ENCODE assay signal across 7 mouse cellular contexts in genomic region chr10:12911981-12912530, GRCm38 (mm10). TPM values are rescaled to one million over a fixed set of nuclear protein-coding genes. Genes with fewer than 3 reads are reported as not detected.
A peak's percentile ranks its signal among the peaks of the same experiment; 100 is the strongest.
DNase-seq lines count a peak whose midpoint lies in the region; ATAC-seq and TF ChIP-seq lines count a peak whose summit lies in the region.

No protein-coding gene starts in this region.

- no peak overlapping the region; the same call in 1 of the 2 replicates for H3K27ac ChIP-seq in ES-E14 (ENCODE audit: insufficient read depth, low read depth, low read length, poor library complexity, severe bottlenecking)
- peak overlapping the region; percentile 62; the same call in 1 of the 2 replicates for H3K27ac ChIP-seq in hindbrain, postnatal 0 days

- H3K4me3 ChIP-seq in ES-E14 (ENCODE audit: insufficient read depth in 1 of 2, low read depth in 1 of 2, low read length in 2 of 2, poor library complexity in 1 of 2, severe bottlenecking in 1 of 2) = 0 out of 4 replicates have a peak overlapping the region, but pooled peaks of 1 of the 2 experiments have one; percentile 6
- 0 out of 2 replicates have a peak overlapping the region, but pooled peaks have one; percentile 6 for H3K4me3 ChIP-seq in hindbrain, postnatal 0 days (ENCODE audit: low read length)
- peak overlapping the region; percentile 39 for H3K4me3 ChIP-seq in lung, adult 2 months (replicated peaks; ENCODE audit: extremely low read depth, low read depth, low read length)

- peaks cover 14 to 20% of the 10 kb centered on the region in 2 experiments for H3K4me1 ChIP-seq in ES-E14 (ENCODE audit: control insufficient read depth in 2 of 2, insufficient read depth in 2 of 2, low read length in 2 of 2, poor library complexity in 1 of 2)
- no peaks in the 10 kb centered on the region for H3K4me1 ChIP-seq in hindbrain, postnatal 0 days (ENCODE audit: insufficient read depth, low read length)
- H3K4me1 ChIP-seq in lung, adult 2 months (ENCODE audit: control insufficient read depth, insufficient read depth, low read length) = no peaks in the 10 kb centered on the region

- H3K9ac ChIP-seq in ES-E14 (ENCODE audit: insufficient read depth, low read depth, low read length, poor library complexity, severe bottlenecking) = peak overlapping the region; percentile 8; the same call in 1 of the 2 replicates
- no peak overlapping the region for H3K9ac ChIP-seq in hindbrain, postnatal 0 days (replicated peaks; ENCODE audit: low read length)

- no peak for TF ChIP-seq CTCF in hindbrain, postnatal 0 days (IDR thresholded peaks at IDR 0.05; ENCODE audit: low read depth)
- TF ChIP-seq CTCF in lung, adult 2 months (IDR thresholded peaks at IDR 0.05; ENCODE audit: insufficient read depth, low read length) = no peak

- H3K27me3 ChIP-seq in hindbrain, postnatal 0 days (ENCODE audit: insufficient read depth, low read length) = no peaks in the 10 kb centered on the region

- DNase-seq in CD4-positive, CD25-positive, alpha-beta regulatory T cell, adult 2 months (ENCODE audit: low read depth, low spot score) = peak; percentile 43
- DNase-seq in ES-E14 (ENCODE audit: low read depth, low spot score) = no peak
- DNase-seq in frontal cortex, postnatal 36 days (ENCODE audit: low spot score in 2 of 2) = peak; percentile 14 to 22
- DNase-seq in hindbrain, postnatal 0 days (ENCODE audit: low spot score) = peak; percentile 54
- peak; percentile 23 for DNase-seq in lung, adult 2 months
- peak; percentile 63 to 70 for DNase-seq in right cerebral cortex, postnatal 10 days (ENCODE audit: low spot score in 2 of 2)
- DNase-seq in c-Kit-positive CD71-positive TER-119-positive erythroid progenitor cells, embryonic 14.5 days (ENCODE audit: low spot score) = no peak

- H3K4me2 ChIP-seq in hindbrain, postnatal 0 days (ENCODE audit: low read depth, low read length) = peak overlapping the region; percentile 35

- TF ChIP-seq POLR2A in lung, adult 2 months (IDR thresholded peaks at IDR 0.05; ENCODE audit: borderline replicate concordance, extremely low read depth, low read depth, low read length) = no peak

- no peaks in the 10 kb centered on the region for H3K9me3 ChIP-seq in ES-E14 (ENCODE audit: control insufficient read depth, insufficient read depth, low read depth, low read length)
- H3K9me3 ChIP-seq in hindbrain, postnatal 0 days (ENCODE audit: low read length) = no peaks in the 10 kb centered on the region

- ATAC-seq in hindbrain, postnatal 0 days = peak; percentile 92

- in situ Hi-C loops in ES-E14 (cut with MboI; ENCODE audit: low sequenced_read_pairs in 2 of 2, unreplicated experiment in 2 of 2) = no loop called here

- WGBS in hindbrain, postnatal 0 days = 50% methylated on average over 11 of the region's 11 CpGs
- WGBS in lung, adult 2 months = 9% methylated on average over 11 of the region's 11 CpGs

- no peaks in the 10 kb centered on the region for H3K36me3 ChIP-seq in ES-E14 (ENCODE audit: control insufficient read depth, insufficient read depth, low read length, poor library complexity, severe bottlenecking)
- no peaks in the 10 kb centered on the region for H3K36me3 ChIP-seq in hindbrain, postnatal 0 days (ENCODE audit: insufficient read depth, low read length)

TF ChIP-seq in ES-E14, 5 proteins besides CTCF, POLR2A, EP300 and RAD21:
- TF ChIP-seq ZC3H11A (IDR thresholded peaks at IDR 0.05; ENCODE audit: borderline replicate concordance, low read depth, low read length) (no peak), HCFC1 (IDR thresholded peaks at IDR 0.05; ENCODE audit: borderline replicate concordance, insufficient read depth, low read length) (no peak)

RNA-seq across cellular contexts. Expression of gene Utrn, which starts 42.9 kb away (rescaled TPM):
- 66.9 and 91.8 TPM in 2 replicates for total RNA-seq in ES-E14 (2012; rRNA removed)
- 24.6 and 25.8 TPM in 2 replicates for total RNA-seq in hindbrain, postnatal 0 days (2014; rRNA removed)
- 25.0 and 27.3 TPM in 2 replicates for polyA plus RNA-seq in hindbrain, postnatal 0 days (2015; fragmentation: Nextera tagmentation; extraction: Ambion mirVana)
- polyA plus RNA-seq in lung, adult 2 months (2012; rRNA removed) = 47.7 and 59.1 TPM in 2 replicates

RNA-seq across cellular contexts. Expression of gene Stx11, which starts 52.0 kb away (rescaled TPM):
- total RNA-seq in ES-E14 (2012; rRNA removed) = 0.90 and 2.5 TPM in 2 replicates
- total RNA-seq in hindbrain, postnatal 0 days (2014; rRNA removed) = 1.3 and 2.4 TPM in 2 replicates
- 0.91 and 1.4 TPM in 2 replicates for polyA plus RNA-seq in hindbrain, postnatal 0 days (2015; fragmentation: Nextera tagmentation; extraction: Ambion mirVana)
- 16.0 and 17.1 TPM in 2 replicates for polyA plus RNA-seq in lung, adult 2 months (2012; rRNA removed)

Comparison
In these comparisons a context has a peak if more than half of its experiments do, and no peak if none do; other contexts are left out.
1. DNase-seq: peak in CD4-positive, CD25-positive, alpha-beta regulatory T cell, adult 2 months (single experiment), frontal cortex, postnatal 36 days (2 of 2), hindbrain, postnatal 0 days (single experiment), lung, adult 2 months (single experiment) and right cerebral cortex, postnatal 10 days (2 of 2); none in ES-E14 (single experiment) and c-Kit-positive CD71-positive TER-119-positive erythroid progenitor cells, embryonic 14.5 days (single experiment).